Mouse (Mus musculus): ENCODE measurements around the gene Gc. TPM values are rescaled to one million over a fixed set of nuclear protein-coding genes. Genes with fewer than 3 reads are reported as not detected.

Gc gene
- polyA plus RNA-seq, 1 experiment from 2014 or later, result not detected

DNA sequence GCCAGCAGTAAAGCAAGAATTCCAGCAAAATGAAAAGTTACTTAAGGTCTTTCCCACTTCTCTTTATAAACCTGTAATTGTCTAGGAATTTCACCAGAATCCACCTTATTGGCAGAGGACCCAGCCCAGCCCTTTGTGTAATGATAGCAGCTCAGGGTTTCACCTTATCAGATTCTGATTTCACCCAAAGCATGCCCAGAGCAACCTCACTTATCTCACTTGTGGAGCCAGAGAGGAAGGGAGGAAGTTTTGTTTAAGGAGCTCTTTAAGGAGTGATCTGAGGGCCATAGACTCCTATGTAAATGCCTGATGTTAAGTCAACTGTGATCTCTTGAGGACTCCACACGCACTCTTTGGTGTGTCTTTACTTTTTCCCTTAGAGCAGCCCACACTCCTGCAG is 67.3 kb downstream of the Gc start:
- H3K27ac ChIP-seq (replicated peaks; ENCODE audit: low read depth, low read length), result no peak overlapping the region
- H3K4me1 ChIP-seq (ENCODE audit: control insufficient read depth, insufficient read depth, low read length), result no peaks in the 10 kb centered on the region
- no peak overlapping the region for H3K4me2 ChIP-seq (ENCODE audit: low read depth, low read length)
- no peaks in the 10 kb centered on the region for H3K9me3 ChIP-seq (ENCODE audit: control insufficient read depth, low read length)
- H3K27me3 ChIP-seq (replicated peaks; ENCODE audit: control insufficient read depth, insufficient read depth, low read length), result no peaks in the 10 kb centered on the region
- 67% methylated on average over 1 of the region's 1 CpGs for WGBS
- no peak overlapping the region for H3K4me3 ChIP-seq (ENCODE audit: low read depth, low read length)
- H3K9ac ChIP-seq (ENCODE audit: low read depth, low read length), result no peak overlapping the region
- DNase-seq (ENCODE audit: low spot score) (no peak), ATAC-seq (ENCODE audit: low read depth) (no peak)
- no peaks in the 10 kb centered on the region for H3K36me3 ChIP-seq (ENCODE audit: control insufficient read depth, insufficient read depth, low read length)

DNA sequence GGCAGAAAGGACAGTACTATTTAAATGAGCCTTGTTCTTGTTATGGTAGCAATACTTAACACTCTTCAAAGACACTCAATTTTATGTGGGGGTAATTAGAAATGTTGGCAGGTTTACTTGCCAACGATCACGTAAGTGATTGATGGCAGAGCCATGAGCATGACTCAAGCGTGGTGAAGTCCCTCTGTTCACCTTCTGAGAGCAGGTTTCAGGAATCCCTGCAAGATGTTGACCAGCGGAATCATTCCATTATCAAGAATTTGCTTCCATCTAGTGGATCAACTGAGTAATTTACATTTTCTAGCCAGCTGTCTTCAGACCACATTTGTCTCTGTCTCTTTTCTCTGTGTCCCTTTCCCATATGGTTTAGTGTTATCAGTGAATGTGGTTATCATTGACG is 73.5 kb downstream of the Gc start:
- peak; percentile 50; the same call in 1 of the 2 replicates for ATAC-seq (ENCODE audit: low read depth)
- peak; percentile 52 for DNase-seq (ENCODE audit: low spot score)
- Histone ChIP-seq H3K4me1 (ENCODE audit: control insufficient read depth, insufficient read depth, low read length) (no peaks in the 10 kb centered on the region), H3K4me3 (ENCODE audit: low read depth, low read length) (no peak overlapping the region), H3K27me3 (replicated peaks; ENCODE audit: control insufficient read depth, insufficient read depth, low read length) (no peaks in the 10 kb centered on the region), H3K4me2 (ENCODE audit: low read depth, low read length) (no peak overlapping the region), H3K27ac (replicated peaks; ENCODE audit: low read depth, low read length) (no peak overlapping the region), H3K36me3 (ENCODE audit: control insufficient read depth, insufficient read depth, low read length) (no peaks in the 10 kb centered on the region), H3K9ac (ENCODE audit: low read depth, low read length) (no peak overlapping the region), H3K9me3 (ENCODE audit: control insufficient read depth, low read length) (no peaks in the 10 kb centered on the region)
- WGBS, result 48% methylated on average over 5 of the region's 5 CpGs

GRCm38 (mm10) chr5:89381340-89381739 is 76.4 kb downstream of the Gc start:
- H3K4me3 ChIP-seq (ENCODE audit: low read depth, low read length), result no peak overlapping the region
- DNase-seq (ENCODE audit: low spot score) (no peak), ATAC-seq (ENCODE audit: low read depth) (no peak)
- no peaks in the 10 kb centered on the region for H3K9me3 ChIP-seq (ENCODE audit: control insufficient read depth, low read length)
- H3K4me1 ChIP-seq (ENCODE audit: control insufficient read depth, insufficient read depth, low read length), result no peaks in the 10 kb centered on the region
- H3K4me2 ChIP-seq (ENCODE audit: low read depth, low read length), result no peak overlapping the region
- H3K36me3 ChIP-seq (ENCODE audit: control insufficient read depth, insufficient read depth, low read length), result no peaks in the 10 kb centered on the region
- WGBS, result 86% methylated on average over 4 of the region's 4 CpGs
- H3K27ac ChIP-seq (replicated peaks; ENCODE audit: low read depth, low read length), result no peak overlapping the region
- H3K9ac ChIP-seq (ENCODE audit: low read depth, low read length), result no peak overlapping the region
- H3K27me3 ChIP-seq (replicated peaks; ENCODE audit: control insufficient read depth, insufficient read depth, low read length), result no peaks in the 10 kb centered on the region

- Histone ChIP-seq H3K36me3 (ENCODE audit: control insufficient read depth, insufficient read depth, low read length) (no peaks in the 10 kb centered on the region), H3K4me3 (ENCODE audit: low read depth, low read length) (no peak overlapping the region), H3K27ac (replicated peaks; ENCODE audit: low read depth, low read length) (no peak overlapping the region), H3K4me2 (ENCODE audit: low read depth, low read length) (no peak overlapping the region), H3K9ac (ENCODE audit: low read depth, low read length) (no peak overlapping the region), H3K9me3 (ENCODE audit: control insufficient read depth, low read length) (no peaks in the 10 kb centered on the region), H3K4me1 (ENCODE audit: control insufficient read depth, insufficient read depth, low read length) (no peaks in the 10 kb centered on the region), H3K27me3 (replicated peaks; ENCODE audit: control insufficient read depth, insufficient read depth, low read length) (no peaks in the 10 kb centered on the region)
- DNase-seq (ENCODE audit: low spot score), result peak; percentile 10
- ATAC-seq (ENCODE audit: low read depth), result no peak
- WGBS, result 28% methylated on average over 1 of the region's 1 CpGs
Measured at GRCm38 (mm10) chr5:89370140-89370539, 87.6 kb downstream of the Gc start.

DNA sequence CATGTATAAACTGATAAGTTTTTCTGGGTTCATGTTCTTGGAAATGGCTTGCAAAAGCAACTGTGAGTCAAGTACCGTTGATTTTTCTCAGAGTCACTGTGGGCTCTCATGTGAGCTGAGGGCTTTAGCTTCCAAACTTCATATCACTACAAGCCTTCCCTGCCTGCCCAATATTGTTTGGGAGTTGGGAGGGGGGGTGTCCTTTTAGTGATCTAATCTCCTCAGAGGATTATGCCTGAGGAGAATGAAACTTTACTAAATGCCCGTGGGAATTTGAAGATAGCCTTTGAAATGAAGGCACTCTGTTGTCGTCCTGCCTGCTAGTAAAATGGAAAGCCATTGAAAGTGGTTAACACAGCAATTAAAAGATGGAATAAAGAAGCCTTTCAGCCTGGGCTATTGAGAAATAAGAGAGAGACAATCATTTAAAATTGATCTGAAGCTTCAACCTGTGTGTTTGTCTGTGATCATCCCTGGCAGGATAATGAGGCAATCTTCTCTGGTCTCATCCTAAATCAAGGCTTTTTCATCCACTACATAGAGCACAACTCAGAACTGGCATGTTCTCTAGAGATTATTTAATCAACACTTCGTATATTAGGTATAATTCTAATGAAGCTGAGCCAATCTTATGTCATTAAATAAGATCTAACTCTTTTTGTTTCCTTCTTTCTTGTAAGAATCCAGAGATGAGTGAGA is 89.5 kb downstream of the Gc start:
- Histone ChIP-seq H3K9ac (ENCODE audit: low read depth, low read length) (no peak overlapping the region), H3K4me3 (ENCODE audit: low read depth, low read length) (no peak overlapping the region), H3K9me3 (ENCODE audit: control insufficient read depth, low read length) (no peaks in the 10 kb centered on the region), H3K27ac (replicated peaks; ENCODE audit: low read depth, low read length) (no peak overlapping the region), H3K36me3 (ENCODE audit: control insufficient read depth, insufficient read depth, low read length) (no peaks in the 10 kb centered on the region), H3K4me2 (ENCODE audit: low read depth, low read length) (no peak overlapping the region), H3K4me1 (ENCODE audit: control insufficient read depth, insufficient read depth, low read length) (no peaks in the 10 kb centered on the region), H3K27me3 (replicated peaks; ENCODE audit: control insufficient read depth, insufficient read depth, low read length) (no peaks in the 10 kb centered on the region)
- ATAC-seq (ENCODE audit: low read depth) (no peak), DNase-seq (ENCODE audit: low spot score) (no peak)
- 59% methylated on average over 4 of the region's 4 CpGs for WGBS

Other genes starting within 250 kb of the Gc start
- gene Npffr2, start 69.5 kb upstream of the Gc start, polyA plus RNA-seq (2014; fragmentation: Nextera tagmentation; extraction: Ambion mirVana), result 0.29 and 0.33 TPM in 2 replicates